Mouse (Mus musculus): ENCODE measurements at regions not wholly inside any gene's neighbourhood (a gene's known extent, or its start where the extent isn't known, plus 50 kb on each side); places are given as distances from the start of the nearest gene placed in this dataset.
A peak's percentile ranks its signal among the peaks of the same experiment; 100 is the strongest.

DNA sequence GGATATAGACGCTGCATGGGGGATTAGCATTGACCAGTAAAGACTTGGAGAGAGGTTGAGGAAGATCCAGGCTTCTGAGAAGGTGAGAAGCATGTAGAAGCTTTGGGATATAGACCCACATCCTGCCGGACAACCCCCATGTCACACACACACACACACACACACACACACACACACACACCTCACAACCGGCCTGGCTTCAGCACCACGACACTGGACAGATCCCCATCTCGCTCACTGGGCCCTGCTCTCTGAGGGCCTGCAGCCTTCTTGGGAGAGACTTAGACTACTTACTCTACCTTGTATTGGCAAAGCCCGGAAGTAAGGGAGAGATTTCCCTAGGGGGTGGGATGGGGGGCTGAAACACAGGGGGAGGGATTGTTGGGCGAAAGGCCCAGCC lies 51.5 kb upstream of the A430005L14Rik start:
- H3K4me3 ChIP-seq: no peak overlapping the region
- H3K36me3 ChIP-seq: no peaks in the 10 kb centered on the region
- H3K4me2 ChIP-seq (replicated peaks): no peak overlapping the region
- no peaks in the 10 kb centered on the region for H3K27me3 ChIP-seq (replicated peaks)
- H3K9ac ChIP-seq: 0 out of 2 replicates have a peak overlapping the region, but pooled peaks have one; percentile 13
- ATAC-seq (ENCODE audit: low FRiP score, low read depth): no peak
- WGBS: 37% methylated on average over 7 of the region's 7 CpGs
- no peak overlapping the region for H3K27ac ChIP-seq
- H3K4me1 ChIP-seq: no peaks in the 10 kb centered on the region
- peaks cover 2% of the 10 kb centered on the region; the same call in 1 of the 2 replicates for H3K9me3 ChIP-seq
